Mouse (Mus musculus) liver, embryonic 12.5 days (tissue): ENCODE measurements around the gene Mmp24. TPM values are rescaled to one million over a fixed set of nuclear protein-coding genes. Genes with fewer than 3 reads are reported as not detected.
"Not testable (repeated sequence)": the region's sequence is repeated elsewhere in the genome, so short reads cannot be mapped to it uniquely, and the experiment has no call there.

ENCODE experiments used
- ATAC-seq: fragments of 200-750 bp; cut with Nextera tagmentation; 2 replicates; pipeline ENCODE4 v1.8.0; 2017; ENCODE audit warnings: moderate number of reproducible peaks, mild to moderate bottlenecking, moderate library complexity
- H3K27ac ChIP-seq: fragments of 300-500 bp; sonication (generic); 2 replicates; pipeline ENCODE4 v1.5.1; 2016; ENCODE audit warnings: mild to moderate bottlenecking
- H3K27me3 ChIP-seq: fragments of 300-500 bp; sonication (generic); replicated peaks from 2 replicates; pipeline ENCODE4 v1.6.1; 2016; ENCODE audit warnings: mild to moderate bottlenecking, moderate library complexity
- H3K36me3 ChIP-seq: fragments of 300-500 bp; sonication (generic); 2 replicates; pipeline ENCODE4 v1.6.1; 2016; ENCODE audit warnings: mild to moderate bottlenecking, moderate library complexity
- H3K4me1 ChIP-seq: fragments of 300-500 bp; sonication (generic); 2 replicates; pipeline ENCODE4 v1.6.1; 2016
- H3K4me2 ChIP-seq: fragments of 300-500 bp; sonication (generic); 2 replicates; pipeline ENCODE4 v1.6.1; 2016; ENCODE audit warnings: mild to moderate bottlenecking, moderate library complexity
- H3K4me3 ChIP-seq: fragments of 300-500 bp; sonication (generic); 2 replicates; pipeline ENCODE4 v1.5.1; 2016; ENCODE audit warnings: mild to moderate bottlenecking, moderate library complexity
- H3K9ac ChIP-seq: fragments of 300-500 bp; sonication (generic); 2 replicates; pipeline ENCODE4 v1.6.1; 2016; ENCODE audit warnings: mild to moderate bottlenecking, moderate library complexity
- H3K9me3 ChIP-seq: fragments of 300-500 bp; sonication (generic); replicated peaks from 2 replicates; pipeline ENCODE4 v1.6.1; 2016; ENCODE audit warnings: mild to moderate bottlenecking, moderate library complexity
- WGBS: fragments of 180-500 bp; shearing (Covaris S2); methylation state at CpG from one replicate; pipeline ENCODE4 v1.1.7; 2016; ENCODE audit not compliant: insufficient replicate concordance; 5-methylcytosine and 5-hydroxymethylcytosine counted together
- polyA plus RNA-seq: library from polyadenylated mRNA; unstranded; fragments of >200 nt; fragmentation: Nextera tagmentation; extraction: Ambion mirVana; gene quantifications from 2 replicates; pipeline ENCODE4 v1.2.1, GENCODE M21; 2016

The Mmp24 gene
- polyA plus RNA-seq, 1 experiment from 2014 or later, result 0.04 TPM

DNA sequence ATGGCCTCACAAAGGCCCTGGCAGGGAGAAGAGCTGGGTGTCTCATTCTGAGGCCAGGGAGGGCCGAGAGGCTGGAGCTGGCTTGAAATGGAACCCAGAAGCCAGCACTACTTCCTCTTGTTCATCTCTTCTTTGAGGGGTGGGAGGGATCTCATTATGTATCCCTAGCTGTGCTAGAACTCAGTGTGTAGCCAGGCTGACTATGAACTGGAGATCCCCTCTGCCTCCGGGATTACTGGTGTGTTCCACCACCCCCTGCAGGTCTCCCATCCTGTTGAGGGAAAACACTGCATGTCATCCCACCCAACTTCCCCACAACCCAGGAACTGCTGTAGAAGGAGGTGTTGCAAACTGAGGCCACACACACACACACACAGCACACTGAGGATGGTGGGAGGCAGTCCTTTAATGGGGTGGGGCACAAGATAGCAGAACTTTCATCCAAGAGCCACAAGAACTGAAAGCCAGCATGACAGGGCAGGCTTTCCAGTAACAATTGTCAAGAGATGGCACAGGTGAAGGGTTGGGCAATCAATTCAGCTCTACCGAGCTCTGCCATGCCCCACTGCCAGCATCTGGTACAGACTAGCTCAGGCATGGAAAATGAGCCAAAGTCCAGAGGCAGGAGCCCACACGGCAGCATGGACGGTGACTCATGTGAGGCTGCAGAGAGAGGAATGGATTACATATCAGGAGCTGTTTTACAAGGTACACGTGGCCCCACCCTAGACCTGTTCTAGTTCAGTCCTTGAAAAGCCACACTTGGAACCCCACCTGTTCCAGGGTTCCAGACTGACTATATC lies 44.5 kb downstream of the Mmp24 start:
- Histone ChIP-seq H3K27me3 (no peaks in the 10 kb centered on the region), H3K36me3 (peaks cover 50% of the 10 kb centered on the region), H3K4me2 (peak overlapping the region; percentile 98), H3K4me3 (peak overlapping the region; percentile 86), H3K4me1 (peaks cover 26% of the 10 kb centered on the region), H3K9ac (peak overlapping the region; percentile 84; the same call in 1 of the 2 replicates), H3K27ac (peak overlapping the region; percentile 77), H3K9me3 (no peaks in the 10 kb centered on the region)
- ATAC-seq, result no peak; the same call in 1 of the 2 replicates
- 53% methylated on average over 6 of the region's 6 CpGs for WGBS

DNA sequence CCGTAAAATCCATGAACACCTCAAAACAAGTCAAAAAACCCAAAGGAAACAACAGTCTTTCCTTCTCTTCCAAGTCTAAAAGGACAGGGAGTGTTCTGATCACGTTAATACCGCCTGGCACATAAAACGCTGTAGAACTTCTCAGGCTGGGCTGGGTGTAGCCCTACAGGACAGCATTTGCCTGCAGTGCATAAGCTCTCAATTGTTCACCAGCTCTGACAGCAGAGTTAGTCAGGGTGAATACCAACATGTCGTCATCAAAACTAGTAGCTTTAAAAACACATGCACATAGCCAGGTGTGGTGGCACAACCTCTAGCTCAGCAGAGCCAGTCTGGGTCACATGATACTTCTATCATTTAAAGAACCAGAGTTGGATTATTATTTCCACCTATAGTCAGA lies 45.6 kb downstream of the Mmp24 start:
- no peak overlapping the region for H3K9ac ChIP-seq
- H3K9me3 ChIP-seq, result no peaks in the 10 kb centered on the region
- ATAC-seq, result no peak
- no peak overlapping the region for H3K27ac ChIP-seq
- no peak overlapping the region for H3K4me2 ChIP-seq
- H3K4me3 ChIP-seq, result no peak overlapping the region
- H3K27me3 ChIP-seq, result no peaks in the 10 kb centered on the region
- WGBS, result 81% methylated on average over 5 of the region's 5 CpGs
- peaks cover 36% of the 10 kb centered on the region for H3K4me1 ChIP-seq
- peaks cover 53% of the 10 kb centered on the region for H3K36me3 ChIP-seq

DNA sequence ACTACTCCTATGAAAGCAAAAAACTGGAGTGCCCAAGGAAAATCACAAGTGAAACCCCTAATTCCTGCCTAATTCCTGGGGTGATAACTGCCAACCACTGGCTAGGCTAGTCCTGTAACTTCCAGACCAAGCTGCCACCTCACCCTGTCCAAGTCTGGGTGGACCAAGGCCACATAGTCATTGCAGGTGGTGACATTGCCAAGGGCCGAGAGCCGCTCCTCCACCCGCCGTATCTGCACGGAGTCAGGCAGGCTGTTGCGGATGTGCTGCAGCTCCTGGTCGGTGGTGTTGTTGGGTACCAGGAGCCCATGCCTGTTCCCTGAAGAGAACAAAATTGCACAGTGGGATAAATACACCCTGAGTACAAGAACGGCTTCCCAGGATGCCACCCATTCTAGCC lies 48.6 kb downstream of the Mmp24 start:
- no peak for ATAC-seq
- WGBS, result 90% methylated on average over 8 of the region's 8 CpGs
- peaks cover 45% of the 10 kb centered on the region for H3K4me1 ChIP-seq
- no peak overlapping the region for H3K27ac ChIP-seq
- H3K36me3 ChIP-seq, result peaks cover 53% of the 10 kb centered on the region
- H3K9ac ChIP-seq, result no peak overlapping the region
- no peaks in the 10 kb centered on the region for H3K9me3 ChIP-seq
- H3K4me3 ChIP-seq, result no peak overlapping the region
- H3K27me3 ChIP-seq, result no peaks in the 10 kb centered on the region
- H3K4me2 ChIP-seq, result no peak overlapping the region

DNA sequence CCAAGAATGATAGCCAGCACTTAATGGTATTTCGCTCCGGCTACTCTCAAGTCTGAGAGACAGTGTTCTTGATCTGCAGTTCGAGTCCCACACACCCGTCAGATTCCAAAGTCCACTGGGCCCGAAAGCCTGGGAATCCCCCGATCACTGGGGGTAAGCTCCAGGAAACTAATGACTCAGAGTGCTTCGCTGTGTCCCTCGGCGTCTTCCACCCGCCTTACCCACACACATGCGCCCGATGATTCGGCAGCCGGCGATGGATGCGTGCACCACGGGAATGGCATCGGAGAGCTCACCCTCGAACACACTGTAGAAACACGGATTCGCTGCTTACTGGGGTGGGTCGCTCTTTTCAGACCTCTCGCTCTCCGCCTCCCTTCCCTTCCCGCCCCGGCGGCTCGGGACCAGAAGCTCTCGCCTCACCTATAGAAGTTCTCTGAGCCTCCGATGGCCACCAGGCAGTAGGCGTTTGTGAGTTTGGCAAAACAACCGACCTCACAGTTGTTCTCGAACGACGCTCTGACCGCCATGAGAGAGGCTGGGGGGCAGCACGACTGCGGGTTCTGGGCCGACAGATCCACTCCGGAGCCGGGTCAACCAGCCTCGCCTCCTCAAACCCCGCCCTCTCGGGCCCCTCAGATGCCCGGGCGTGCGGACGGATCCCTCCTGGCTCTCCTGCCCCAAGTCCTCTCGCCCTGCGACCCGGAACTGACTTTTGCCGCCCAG lies 50.9 kb downstream of the Mmp24 start:
- Histone ChIP-seq H3K4me3 (peak overlapping the region; percentile 82), H3K9ac (peak overlapping the region; percentile 86), H3K4me2 (peak overlapping the region; percentile 91), H3K27me3 (no peaks in the 10 kb centered on the region), H3K4me1 (peaks cover 30% of the 10 kb centered on the region), H3K27ac (peak overlapping the region; percentile 87), H3K9me3 (no peaks in the 10 kb centered on the region), H3K36me3 (peaks cover 34% of the 10 kb centered on the region)
- peak; percentile 8 for ATAC-seq
- WGBS, result under 1% methylated on average over 52 of the region's 52 CpGs

GRCm38 (mm10) chr2:155826630-155827424 lies 51.7 kb downstream of the Mmp24 start, which contains the start of gene Eif6:
TSS of gene Eif6 (minus strand) at chr2:155826925.
- peak within 1 kb of the TSS; percentile 91 for H3K4me2 ChIP-seq
- no peaks in the 10 kb centered on the region for H3K9me3 ChIP-seq
- ATAC-seq, result peak; percentile 91
- peaks cover 30% of the 10 kb centered on the region for H3K4me1 ChIP-seq
- H3K36me3 ChIP-seq, result peaks cover 26% of the 10 kb centered on the region
- WGBS, result 2% methylated on average over 27 of the region's 27 CpGs
- no peaks in the 10 kb centered on the region for H3K27me3 ChIP-seq
- H3K9ac ChIP-seq, result peak within 1 kb of the TSS; percentile 86
- peak within 1 kb of the TSS; percentile 82 for H3K4me3 ChIP-seq
- peak within 1 kb of the TSS; percentile 87 for H3K27ac ChIP-seq

DNA sequence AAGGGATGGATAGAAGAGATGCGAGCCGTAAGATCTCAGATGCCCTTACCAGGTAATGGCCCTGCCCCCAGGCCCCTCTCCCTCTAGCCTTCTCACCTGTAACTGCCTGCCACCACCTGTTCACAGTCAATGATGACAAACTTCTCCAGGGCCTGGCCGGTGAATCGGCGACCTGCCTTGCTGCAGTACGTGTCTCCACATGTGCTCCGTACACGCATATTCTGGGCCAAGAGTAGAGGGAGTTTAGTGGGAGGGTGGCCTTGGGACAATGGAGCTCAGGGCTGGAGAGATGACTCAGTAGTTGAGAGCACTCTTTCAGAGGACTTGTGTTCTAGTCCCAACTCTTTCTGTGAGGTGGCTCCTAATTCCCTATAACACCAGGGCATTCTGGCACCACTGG lies 55.7 kb downstream of the Mmp24 start:
- WGBS, result 80% methylated on average over 8 of the region's 8 CpGs
- ATAC-seq, result no peak
- H3K9me3 ChIP-seq, result no peaks in the 10 kb centered on the region
- H3K9ac ChIP-seq, result no peak overlapping the region
- H3K27me3 ChIP-seq, result peaks cover 16% of the 10 kb centered on the region
- H3K27ac ChIP-seq, result no peak overlapping the region
- no peaks in the 10 kb centered on the region for H3K36me3 ChIP-seq
- H3K4me3 ChIP-seq, result no peak overlapping the region
- peaks cover 20% of the 10 kb centered on the region for H3K4me1 ChIP-seq
- no peak overlapping the region for H3K4me2 ChIP-seq

GRCm38 (mm10) chr2:155831302-155831701 lies 56.2 kb downstream of the Mmp24 start:
- ATAC-seq, result no peak

DNA sequence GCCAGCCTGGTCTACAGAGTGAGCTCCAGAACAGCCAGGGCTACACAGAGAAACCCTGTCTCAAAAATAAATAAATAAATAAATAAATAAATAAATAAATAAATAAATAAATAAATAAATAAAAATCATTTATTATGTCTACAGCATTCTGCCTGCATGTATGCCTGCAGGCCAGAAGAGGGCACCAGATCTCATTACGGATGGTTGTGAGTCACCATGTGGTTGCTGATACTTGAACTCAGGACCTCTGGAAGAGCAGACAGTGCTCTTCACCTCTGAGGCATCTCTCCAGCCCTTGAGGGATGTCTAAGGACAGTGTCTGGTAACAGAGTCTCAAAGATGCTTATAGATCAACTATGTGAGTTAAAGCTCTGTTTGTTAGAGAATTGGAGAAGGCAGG lies 56.9 kb downstream of the Mmp24 start:
- H3K27ac ChIP-seq, H3K36me3 ChIP-seq, H3K4me3 ChIP-seq, H3K9ac ChIP-seq, H3K4me2 ChIP-seq, H3K9me3 ChIP-seq, ATAC-seq: not testable (repeated sequence)
- H3K4me1 ChIP-seq, result peaks cover 15% of the 10 kb centered on the region
- 46% methylated on average over 1 of the region's 1 CpGs for WGBS
- peaks cover 16% of the 10 kb centered on the region for H3K27me3 ChIP-seq

More at GRCm38 (mm10) chr2:155831302-155831701, 56.2 kb downstream of the Mmp24 start:
- Histone ChIP-seq H3K9ac (no peak overlapping the region), H3K4me3 (no peak overlapping the region), H3K27me3 (peaks cover 16% of the 10 kb centered on the region), H3K27ac (no peak overlapping the region), H3K36me3 (no peaks in the 10 kb centered on the region), H3K4me2 (no peak overlapping the region), H3K9me3 (no peaks in the 10 kb centered on the region), H3K4me1 (peaks cover 19% of the 10 kb centered on the region)
- WGBS, result 47% methylated on average over 9 of the region's 9 CpGs

- H3K4me3 ChIP-seq, result no peak within 1 kb of the TSS
- peaks cover 22% of the 10 kb centered on the region for H3K27me3 ChIP-seq
- no peaks in the 10 kb centered on the region for H3K4me1 ChIP-seq
- WGBS, result 51% methylated on average over 9 of the region's 9 CpGs
- ATAC-seq, result no peak
- no peak within 1 kb of the TSS for H3K4me2 ChIP-seq
- no peaks in the 10 kb centered on the region for H3K9me3 ChIP-seq
- no peak within 1 kb of the TSS for H3K27ac ChIP-seq
- no peaks in the 10 kb centered on the region for H3K36me3 ChIP-seq
- H3K9ac ChIP-seq, result no peak within 1 kb of the TSS
These were observed 59.6 kb downstream of the Mmp24 start, which contains the start of gene Fam83c for GRCm38 (mm10) chr2:155834732-155835131. TSS of gene Fam83c (minus strand) at chr2:155834854.

DNA sequence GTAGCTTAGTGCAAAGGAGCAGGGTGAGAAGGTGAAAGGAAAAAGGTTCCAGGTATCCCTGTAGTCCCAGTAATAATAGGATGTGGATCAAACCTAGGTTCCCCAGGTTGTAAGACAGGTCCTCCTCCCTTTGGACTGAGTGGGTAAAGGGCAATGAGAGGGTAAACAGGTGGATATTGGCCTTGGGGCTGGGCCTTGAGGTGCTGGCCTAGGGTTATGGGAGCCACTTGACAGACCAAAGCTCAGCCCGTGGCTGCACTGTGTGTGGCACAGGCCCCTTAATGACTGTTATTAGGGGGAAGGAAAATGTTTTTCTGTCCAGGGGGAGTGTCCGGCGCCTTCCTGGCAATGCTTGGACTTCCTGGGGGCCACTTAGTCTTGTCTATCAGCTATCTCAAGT lies 62.8 kb downstream of the Mmp24 start:
- no peak overlapping the region for H3K4me3 ChIP-seq
- H3K36me3 ChIP-seq, result no peaks in the 10 kb centered on the region
- no peak for ATAC-seq
- 59% methylated on average over 3 of the region's 3 CpGs for WGBS
- H3K27me3 ChIP-seq, result peaks cover 27% of the 10 kb centered on the region
- no peaks in the 10 kb centered on the region for H3K9me3 ChIP-seq
- no peaks in the 10 kb centered on the region for H3K4me1 ChIP-seq
- no peak overlapping the region for H3K27ac ChIP-seq
- H3K4me2 ChIP-seq, result no peak overlapping the region
- H3K9ac ChIP-seq, result no peak overlapping the region

GRCm38 (mm10) chr2:155838961-155839360 lies 63.8 kb downstream of the Mmp24 start:
- H3K4me2 ChIP-seq, result no peak overlapping the region
- WGBS, result 70% methylated on average over 4 of the region's 4 CpGs
- no peaks in the 10 kb centered on the region for H3K4me1 ChIP-seq
- H3K27me3 ChIP-seq, result peaks cover 21% of the 10 kb centered on the region
- H3K9ac ChIP-seq, result no peak overlapping the region
- no peak overlapping the region for H3K4me3 ChIP-seq
- H3K27ac ChIP-seq, result no peak overlapping the region
- ATAC-seq, result no peak
- H3K36me3 ChIP-seq, result no peaks in the 10 kb centered on the region
- no peaks in the 10 kb centered on the region for H3K9me3 ChIP-seq
